Mouse (Mus musculus): Measurements from ENCODE around the gene Cog2. TPM values are rescaled to one million over a fixed set of nuclear protein-coding genes. Genes with fewer than 3 reads are reported as not detected.

Gene Cog2
- 45.6 and 46.5 TPM in 2 replicates for polyA plus RNA-seq (2016; fragmentation: Nextera tagmentation; extraction: Ambion mirVana)

DNA sequence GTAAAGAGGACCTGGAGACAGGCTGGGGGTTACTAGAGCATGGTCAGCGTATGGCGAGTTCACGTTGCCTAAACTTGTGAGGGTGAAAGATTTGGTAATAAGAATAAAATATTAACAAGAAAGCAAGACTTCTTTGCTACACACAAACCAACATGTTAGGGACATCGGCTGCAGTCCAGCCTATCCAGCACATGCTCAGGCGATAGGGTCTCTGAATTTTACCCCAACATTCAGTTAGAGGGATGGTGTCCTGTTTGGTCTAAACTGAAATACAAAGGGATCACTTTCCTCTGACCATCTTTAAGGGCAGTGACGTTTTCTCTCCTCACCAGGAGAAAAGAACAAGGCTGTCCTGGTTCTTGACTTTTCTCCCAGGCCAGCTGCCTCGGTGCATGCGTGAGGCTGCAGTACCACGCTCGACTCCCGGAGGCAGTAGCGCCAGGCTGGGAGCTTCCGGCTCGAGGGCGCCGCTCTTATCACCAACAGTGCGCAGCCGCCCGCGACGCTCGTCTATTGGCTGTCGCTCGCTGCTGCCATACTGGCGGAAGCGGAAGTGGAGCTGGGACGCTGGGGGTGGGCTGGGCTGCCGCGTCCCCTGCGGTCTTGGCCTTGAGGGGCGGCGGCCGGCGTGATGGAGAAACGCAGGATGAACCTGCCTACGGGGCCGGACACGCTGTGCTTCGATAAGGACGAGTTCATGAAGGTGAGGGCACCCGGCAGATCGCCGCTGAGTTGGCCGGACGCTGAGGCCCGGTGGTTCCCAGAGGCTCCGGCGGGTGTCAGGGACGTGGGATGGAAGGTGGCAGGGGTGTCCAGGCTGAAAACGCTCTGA, at the start of gene Cog2:
Gene Cog2 (plus strand): TSS at position 519 of the 832 bp plus-strand sequence.
- WGBS, result 10% methylated on average over 50 of the region's 50 CpGs
- Histone ChIP-seq H3K27ac (replicated peaks) (peak within 1 kb of the TSS; percentile 80), H3K4me3 (peak within 1 kb of the TSS; percentile 90), H3K27me3 (ENCODE audit: low read depth, poor library complexity, severe bottlenecking) (no peaks in the 10 kb centered on the region), H3K4me1 (peaks cover 12% of the 10 kb centered on the region), H3K36me3 (peaks cover 6% of the 10 kb centered on the region), H3K9me3 (replicated peaks) (no peaks in the 10 kb centered on the region)
- peak; percentile 93 for DNase-seq (ENCODE audit: low spot score)

DNA sequence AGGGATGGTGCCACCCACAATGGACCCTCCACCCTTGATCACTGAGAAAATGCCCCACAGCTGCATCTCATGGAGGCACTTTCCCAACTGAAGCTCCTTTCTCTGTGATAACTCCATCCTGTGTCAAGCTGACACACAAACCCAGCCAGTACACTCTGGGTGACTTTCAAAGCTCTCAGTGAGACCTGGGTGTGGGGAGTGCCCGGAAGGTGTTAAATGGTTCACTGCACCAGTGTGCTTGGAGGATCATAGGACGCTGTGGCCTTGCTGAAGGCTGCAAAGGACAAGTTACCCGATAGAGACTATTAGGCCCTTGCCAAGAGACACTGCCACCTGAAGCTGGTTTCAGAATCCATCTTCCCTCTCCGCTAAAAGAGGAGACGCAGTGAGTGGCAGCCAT, 44.9 kb upstream of the Cog2 start:
- H3K9me3 ChIP-seq (replicated peaks), result no peaks in the 10 kb centered on the region
- H3K36me3 ChIP-seq, result no peaks in the 10 kb centered on the region
- H3K4me3 ChIP-seq, result no peak overlapping the region
- no peaks in the 10 kb centered on the region for H3K27me3 ChIP-seq (ENCODE audit: low read depth, poor library complexity, severe bottlenecking)
- DNase-seq (ENCODE audit: low spot score), result no peak
- 0 out of 2 replicates have a peak, but pooled peaks cover 7% of the 10 kb centered on the region for H3K4me1 ChIP-seq
- H3K27ac ChIP-seq (replicated peaks), result no peak overlapping the region
- 85% methylated on average over 5 of the region's 5 CpGs for WGBS

DNA sequence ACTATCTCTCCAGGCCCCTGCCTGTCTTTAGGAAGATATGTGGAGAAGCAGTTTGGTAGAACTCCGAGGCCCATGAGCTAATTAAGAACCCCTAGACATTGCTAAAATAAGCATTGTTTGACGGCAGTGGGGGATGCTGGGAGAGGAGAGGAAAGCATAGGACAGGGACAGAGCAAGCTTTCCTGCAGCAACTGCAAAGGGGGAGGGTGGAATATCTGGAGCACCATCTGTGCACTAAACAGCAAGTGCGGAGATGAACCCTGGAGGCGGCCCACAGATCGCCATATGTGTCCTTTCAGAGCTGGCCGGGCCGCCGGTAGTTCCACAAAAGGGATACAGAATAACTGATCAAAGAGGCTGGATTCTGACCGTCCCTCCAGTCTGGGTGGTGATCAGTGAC, 43.9 kb upstream of the Cog2 start:
- 0 out of 2 replicates have a peak, but pooled peaks cover 7% of the 10 kb centered on the region for H3K4me1 ChIP-seq
- no peak overlapping the region for H3K4me3 ChIP-seq
- peak overlapping the region; percentile 6; the same call in 1 of the 2 replicates for H3K27ac ChIP-seq (replicated peaks)
- H3K9me3 ChIP-seq (replicated peaks), result no peaks in the 10 kb centered on the region
- WGBS, result 71% methylated on average over 9 of the region's 9 CpGs
- H3K27me3 ChIP-seq (ENCODE audit: low read depth, poor library complexity, severe bottlenecking), result no peaks in the 10 kb centered on the region
- H3K36me3 ChIP-seq, result no peaks in the 10 kb centered on the region
- peak; percentile 18 for DNase-seq (ENCODE audit: low spot score)

DNA sequence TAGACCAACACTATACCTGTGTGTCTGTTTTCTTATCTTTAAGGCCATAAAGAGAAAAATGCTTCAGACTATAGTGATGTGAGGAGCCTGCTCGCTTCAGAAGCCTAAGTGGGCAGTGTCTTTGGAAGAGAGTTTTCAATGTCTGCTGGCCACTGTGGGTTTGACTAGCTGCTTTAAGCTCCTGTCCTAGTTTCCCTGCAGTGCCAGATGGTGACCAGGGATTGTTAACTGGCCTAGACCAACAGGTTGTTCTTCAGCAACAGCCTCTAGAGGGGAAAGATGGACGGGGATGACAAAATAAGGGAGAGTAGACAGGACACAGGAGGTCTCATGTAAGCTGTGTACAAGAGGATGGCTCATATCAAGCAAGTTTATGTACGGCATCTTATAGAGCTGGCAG, 41.3 kb upstream of the Cog2 start:
- WGBS, result 77% methylated on average over 3 of the region's 3 CpGs
- H3K27me3 ChIP-seq (ENCODE audit: low read depth, poor library complexity, severe bottlenecking), result no peaks in the 10 kb centered on the region
- no peak for DNase-seq (ENCODE audit: low spot score)
- no peaks in the 10 kb centered on the region for H3K36me3 ChIP-seq
- H3K27ac ChIP-seq (replicated peaks), result no peak overlapping the region
- 0 out of 2 replicates have a peak, but pooled peaks cover 7% of the 10 kb centered on the region for H3K4me1 ChIP-seq
- H3K9me3 ChIP-seq (replicated peaks), result no peaks in the 10 kb centered on the region
- H3K4me3 ChIP-seq, result no peak overlapping the region

DNA sequence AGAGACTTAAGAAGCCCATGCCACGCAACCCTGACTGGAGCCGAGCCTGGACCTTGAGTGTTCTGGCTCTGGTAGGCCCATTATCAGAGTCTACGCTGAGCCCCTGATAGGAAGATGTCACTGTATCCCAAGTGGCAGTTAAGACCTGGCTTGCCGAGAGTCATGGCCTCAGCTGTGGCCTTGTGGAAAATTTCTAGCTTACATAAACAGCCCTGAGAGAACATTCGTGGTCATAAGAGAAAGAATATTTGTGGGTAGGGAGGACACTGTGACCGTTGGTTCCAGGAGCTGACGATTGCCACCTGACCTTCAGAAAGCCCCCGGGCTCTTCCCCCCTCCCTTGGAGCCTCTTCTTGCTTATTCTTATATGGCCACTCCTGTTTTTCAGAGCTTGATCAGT, 40.2 kb upstream of the Cog2 start:
- no peak for DNase-seq (ENCODE audit: low spot score)
- H3K27me3 ChIP-seq (ENCODE audit: low read depth, poor library complexity, severe bottlenecking), result no peaks in the 10 kb centered on the region
- H3K4me3 ChIP-seq, result no peak overlapping the region
- 86% methylated on average over 8 of the region's 8 CpGs for WGBS
- H3K4me1 ChIP-seq, result 0 out of 2 replicates have a peak, but pooled peaks cover 7% of the 10 kb centered on the region
- H3K27ac ChIP-seq (replicated peaks), result no peak overlapping the region
- H3K9me3 ChIP-seq (replicated peaks), result no peaks in the 10 kb centered on the region
- H3K36me3 ChIP-seq, result no peaks in the 10 kb centered on the region

DNA sequence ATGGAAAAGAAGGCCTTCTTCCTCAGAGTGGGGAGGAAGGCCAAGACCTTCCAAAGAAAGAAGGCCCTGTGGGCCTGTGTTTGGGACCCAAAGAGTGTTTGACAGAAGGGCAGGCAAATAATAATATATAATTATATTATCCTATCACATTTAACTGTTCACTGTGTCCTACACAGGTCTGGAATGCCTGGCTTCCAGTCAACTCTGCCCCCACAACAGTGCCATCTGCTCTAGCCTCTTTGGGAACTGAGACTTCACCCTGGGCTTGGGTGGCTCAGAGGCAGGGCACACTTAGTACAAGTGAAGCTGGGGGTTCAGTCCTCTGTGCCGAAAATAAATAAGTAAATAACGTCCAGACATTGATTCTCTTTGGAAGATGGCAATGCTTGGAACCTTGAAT, 37.8 kb upstream of the Cog2 start:
- no peaks in the 10 kb centered on the region for H3K27me3 ChIP-seq (ENCODE audit: low read depth, poor library complexity, severe bottlenecking)
- 90% methylated on average over 2 of the region's 2 CpGs for WGBS
- no peaks in the 10 kb centered on the region for H3K9me3 ChIP-seq (replicated peaks)
- no peak overlapping the region for H3K27ac ChIP-seq (replicated peaks)
- DNase-seq (ENCODE audit: low spot score), result no peak
- no peaks in the 10 kb centered on the region for H3K36me3 ChIP-seq
- peaks cover 4% of the 10 kb centered on the region; the same call in 1 of the 2 replicates for H3K4me1 ChIP-seq
- H3K4me3 ChIP-seq, result no peak overlapping the region

DNA sequence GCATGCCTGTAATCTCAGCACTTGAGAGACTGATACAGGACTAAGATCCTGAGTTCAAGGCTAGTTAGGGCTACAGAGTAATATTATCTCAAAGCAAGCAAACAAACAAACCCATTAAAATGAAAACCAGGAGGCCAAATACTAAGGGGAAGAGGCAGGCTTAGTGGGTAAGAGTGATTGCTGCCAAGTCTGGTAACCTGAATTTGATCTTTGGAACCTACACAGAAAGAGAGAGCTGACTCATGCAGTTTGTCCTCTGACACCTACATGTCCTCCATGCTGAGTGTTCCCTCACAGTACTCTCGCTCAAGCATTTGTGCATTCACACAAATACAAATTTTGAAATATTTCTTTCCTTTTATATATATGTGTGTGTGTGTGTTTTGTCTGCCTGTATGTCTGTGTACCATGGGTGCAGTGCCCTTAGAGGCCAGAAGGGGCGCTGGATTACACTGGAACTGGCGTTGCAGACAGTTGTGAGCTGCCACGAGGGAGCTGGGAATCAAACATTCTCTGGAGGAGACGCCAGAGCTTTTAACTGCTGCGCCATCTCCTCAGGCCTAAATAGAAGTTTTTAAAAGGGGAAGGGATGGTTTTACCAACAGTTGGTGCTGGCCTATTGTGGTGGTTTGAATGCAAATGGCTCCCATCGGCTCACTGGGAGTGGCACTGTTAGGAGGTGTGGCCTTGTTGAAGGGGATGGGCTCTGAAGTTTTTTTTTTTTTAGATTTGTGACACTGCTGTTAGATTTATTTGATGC, 37.0 kb upstream of the Cog2 start:
- H3K4me1 ChIP-seq, result peaks cover 4% of the 10 kb centered on the region; the same call in 1 of the 2 replicates
- H3K9me3 ChIP-seq (replicated peaks), result no peaks in the 10 kb centered on the region
- no peaks in the 10 kb centered on the region for H3K36me3 ChIP-seq
- WGBS, result 71% methylated on average over 7 of the region's 7 CpGs
- no peaks in the 10 kb centered on the region for H3K27me3 ChIP-seq (ENCODE audit: low read depth, poor library complexity, severe bottlenecking)
- H3K4me3 ChIP-seq, result no peak overlapping the region
- DNase-seq (ENCODE audit: low spot score), result no peak
- no peak overlapping the region for H3K27ac ChIP-seq (replicated peaks)

DNA sequence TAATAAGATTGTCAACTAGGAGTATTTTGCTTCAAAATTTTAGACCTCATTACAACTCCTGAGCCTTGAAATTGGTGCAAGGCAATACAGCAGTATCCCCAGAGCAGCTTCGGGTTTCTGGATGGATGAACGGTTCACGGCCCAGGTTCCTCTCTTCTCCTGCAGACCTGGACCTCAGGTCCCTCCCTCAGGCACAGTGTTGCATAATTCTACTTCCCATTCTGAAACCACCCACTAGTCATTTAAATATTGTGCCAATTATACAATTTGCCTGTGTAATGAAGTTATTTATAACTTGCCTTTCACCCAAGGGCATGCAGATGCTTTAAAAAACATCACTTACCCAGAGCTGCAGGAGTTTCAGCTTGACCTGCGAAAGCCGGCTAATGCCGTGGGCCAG, 31.3 kb upstream of the Cog2 start:
- Histone ChIP-seq H3K4me3 (no peak overlapping the region), H3K36me3 (no peaks in the 10 kb centered on the region), H3K27ac (replicated peaks) (no peak overlapping the region), H3K9me3 (replicated peaks) (peaks cover 6% of the 10 kb centered on the region), H3K27me3 (ENCODE audit: low read depth, poor library complexity, severe bottlenecking) (no peaks in the 10 kb centered on the region), H3K4me1 (peaks cover 4% of the 10 kb centered on the region; the same call in 1 of the 2 replicates)
- DNase-seq (ENCODE audit: low spot score), result no peak
- 91% methylated on average over 6 of the region's 6 CpGs for WGBS

DNA sequence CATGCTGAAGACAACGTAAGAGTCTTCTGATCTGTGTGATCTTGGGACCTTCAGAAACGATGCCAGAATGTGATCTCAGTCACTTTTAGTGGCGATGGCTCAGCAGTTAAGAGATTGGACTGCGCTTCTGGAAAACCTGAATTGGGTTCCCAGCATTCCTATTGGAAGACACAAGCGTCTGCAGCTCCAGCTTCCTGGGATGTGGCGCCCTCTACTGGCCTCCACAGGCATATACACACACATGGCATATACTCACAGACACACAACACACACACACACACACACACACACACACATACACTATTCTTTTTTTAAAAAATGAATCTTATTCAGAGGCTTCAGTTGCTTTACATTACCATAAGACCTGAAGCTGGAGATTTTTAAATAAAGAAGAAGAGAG, 30.8 kb upstream of the Cog2 start:
- Histone ChIP-seq H3K4me3 (no peak overlapping the region), H3K36me3 (no peaks in the 10 kb centered on the region), H3K27me3 (ENCODE audit: low read depth, poor library complexity, severe bottlenecking) (no peaks in the 10 kb centered on the region), H3K9me3 (replicated peaks) (peaks cover 6% of the 10 kb centered on the region), H3K4me1 (peaks cover 4% of the 10 kb centered on the region; the same call in 1 of the 2 replicates), H3K27ac (replicated peaks) (no peak overlapping the region)
- WGBS, result 85% methylated on average over 6 of the region's 6 CpGs
- no peak for DNase-seq (ENCODE audit: low spot score)

DNA sequence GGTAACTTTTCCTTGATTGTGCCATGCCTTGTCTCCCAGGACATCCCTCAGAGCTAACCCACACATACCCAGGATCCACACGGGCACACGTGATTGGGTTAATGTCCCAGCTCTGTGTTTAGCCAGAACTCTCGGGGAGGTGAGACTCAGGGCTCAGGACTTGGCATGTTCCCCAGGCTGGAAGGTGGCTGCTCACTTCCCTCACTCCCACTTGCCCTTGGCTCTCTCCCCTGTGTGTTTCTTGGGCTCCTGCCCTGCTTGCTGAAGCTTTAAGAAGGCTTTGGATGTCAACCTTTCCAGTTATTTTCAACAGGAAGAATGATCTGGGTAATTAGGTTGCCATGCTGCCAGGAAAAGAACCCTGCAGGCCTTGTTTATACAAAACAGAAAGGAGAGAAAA, 26.2 kb upstream of the Cog2 start:
- H3K4me1 ChIP-seq, result no peaks in the 10 kb centered on the region
- DNase-seq (ENCODE audit: low spot score), result no peak
- H3K27me3 ChIP-seq (ENCODE audit: low read depth, poor library complexity, severe bottlenecking), result no peaks in the 10 kb centered on the region
- no peak overlapping the region for H3K4me3 ChIP-seq
- H3K36me3 ChIP-seq, result no peaks in the 10 kb centered on the region
- no peak overlapping the region for H3K27ac ChIP-seq (replicated peaks)
- H3K9me3 ChIP-seq (replicated peaks), result peaks cover 6% of the 10 kb centered on the region
- WGBS, result 87% methylated on average over 3 of the region's 3 CpGs

DNA sequence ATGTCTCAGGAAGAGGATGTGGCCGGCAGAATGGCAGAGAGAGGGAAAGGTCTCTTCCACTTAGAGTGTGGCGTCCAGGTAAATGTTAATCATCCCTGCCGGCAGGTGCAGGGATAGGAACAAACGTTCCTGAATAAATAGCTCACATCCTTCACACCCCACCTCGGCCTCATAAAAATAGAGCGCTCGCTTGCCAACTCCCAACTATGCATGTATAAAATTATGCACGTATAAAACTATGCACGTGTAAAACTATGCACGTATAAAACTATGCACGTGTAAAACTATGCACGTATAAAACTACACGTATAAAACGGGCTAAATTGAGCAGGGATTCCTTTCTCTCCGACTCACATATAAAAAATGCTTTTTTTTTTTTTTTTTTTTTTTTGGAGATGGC, 25.6 kb upstream of the Cog2 start:
- no peaks in the 10 kb centered on the region for H3K27me3 ChIP-seq (ENCODE audit: low read depth, poor library complexity, severe bottlenecking)
- H3K27ac ChIP-seq (replicated peaks), result no peak overlapping the region
- H3K4me1 ChIP-seq, result no peaks in the 10 kb centered on the region
- no peak overlapping the region for H3K4me3 ChIP-seq
- H3K9me3 ChIP-seq (replicated peaks), result peaks cover 3% of the 10 kb centered on the region; the same call in 1 of the 2 replicates
- no peaks in the 10 kb centered on the region for H3K36me3 ChIP-seq
- DNase-seq (ENCODE audit: low spot score), result no peak
- WGBS, result 89% methylated on average over 15 of the region's 15 CpGs

DNA sequence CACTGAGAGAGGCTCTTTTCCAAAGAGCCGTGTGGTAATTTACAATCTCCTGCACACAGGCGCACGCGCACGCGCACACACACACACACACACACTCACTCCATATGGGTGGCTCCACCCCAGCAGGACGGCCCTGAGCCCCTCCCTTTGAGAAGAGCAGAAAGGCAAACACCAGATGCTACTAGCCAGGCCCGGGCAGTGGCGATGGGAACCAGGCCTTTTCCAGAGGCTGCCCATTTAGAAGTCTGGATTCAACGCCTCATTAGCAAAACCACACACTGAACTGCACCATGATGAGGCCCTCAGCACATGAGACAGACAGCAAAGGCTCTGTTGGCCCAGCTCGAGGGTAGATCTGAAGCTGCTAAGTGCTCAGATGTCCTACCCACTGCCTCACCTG, 24.9 kb upstream of the Cog2 start:
- Histone ChIP-seq H3K27ac (replicated peaks) (no peak overlapping the region), H3K4me1 (no peaks in the 10 kb centered on the region), H3K9me3 (replicated peaks) (no peaks in the 10 kb centered on the region), H3K36me3 (no peaks in the 10 kb centered on the region), H3K4me3 (no peak overlapping the region), H3K27me3 (ENCODE audit: low read depth, poor library complexity, severe bottlenecking) (no peaks in the 10 kb centered on the region)
- DNase-seq (ENCODE audit: low spot score), result no peak
- WGBS, result 87% methylated on average over 11 of the region's 11 CpGs

DNA sequence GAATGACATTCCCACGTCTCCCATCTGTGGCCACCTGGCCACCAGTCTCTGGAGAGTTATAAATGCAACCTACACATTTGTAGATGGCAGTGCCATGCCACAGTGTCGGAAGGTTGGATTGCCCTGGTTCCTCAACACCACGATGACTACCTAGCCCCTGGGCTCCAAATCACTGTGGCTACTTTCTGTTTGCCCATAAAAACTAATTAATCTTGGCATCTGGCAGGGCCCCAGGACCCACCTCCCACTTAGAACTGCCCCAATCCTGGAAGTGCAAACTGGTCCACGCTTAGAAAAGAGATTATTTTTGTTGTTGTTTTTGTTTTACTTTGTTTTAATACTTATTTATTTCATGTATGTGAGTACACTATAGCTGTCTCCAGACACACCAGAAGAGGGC, 24.3 kb upstream of the Cog2 start:
- WGBS, result 83% methylated on average over 4 of the region's 4 CpGs
- H3K9me3 ChIP-seq (replicated peaks), result no peaks in the 10 kb centered on the region
- DNase-seq (ENCODE audit: low spot score), result no peak

More for the DNA sequence above, 24.3 kb upstream of the Cog2 start:
- Histone ChIP-seq H3K4me1 (no peaks in the 10 kb centered on the region), H3K27ac (replicated peaks) (no peak overlapping the region), H3K36me3 (no peaks in the 10 kb centered on the region), H3K27me3 (ENCODE audit: low read depth, poor library complexity, severe bottlenecking) (no peaks in the 10 kb centered on the region), H3K4me3 (no peak overlapping the region)

All from midbrain, embryonic 10.5 days (tissue).